Mouse (Mus musculus): ENCODE measurements around the gene Kcnb1. TPM values are rescaled to one million over a fixed set of nuclear protein-coding genes. Genes with fewer than 3 reads are reported as not detected.

Kcnb1 gene
- total RNA-seq, 1 experiment: 1.3 TPM

DNA sequence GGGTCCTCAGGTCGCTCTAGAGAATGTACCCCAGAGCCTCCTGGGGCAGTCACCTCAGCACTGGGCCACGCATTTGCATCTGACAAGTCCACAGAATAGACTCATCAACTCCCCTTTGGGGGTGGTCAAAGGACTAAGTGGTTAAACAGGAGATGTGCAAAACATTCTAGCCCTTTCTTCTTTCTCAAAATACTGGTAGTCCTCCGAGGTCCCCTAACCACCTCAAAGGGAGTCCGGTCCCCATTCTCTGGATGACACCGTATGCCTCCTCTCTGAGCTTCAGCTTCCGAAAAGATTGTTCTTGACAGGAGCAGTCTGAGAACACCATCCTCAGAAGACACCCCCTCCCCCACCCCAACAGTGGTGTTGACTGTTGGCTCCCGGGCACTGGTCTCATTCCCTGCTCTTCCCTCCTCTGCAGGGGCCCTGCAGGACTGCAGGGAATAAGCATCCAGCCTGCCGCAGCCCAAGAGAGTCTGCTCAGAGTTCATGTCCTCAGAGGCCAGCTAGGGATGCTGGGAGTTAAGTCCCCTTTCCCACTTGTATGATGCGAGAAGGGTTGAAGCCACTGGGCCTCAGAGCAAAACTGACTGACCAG is 33.7 kb downstream of the Kcnb1 start:
- Histone ChIP-seq H3K27ac (ENCODE audit: insufficient read depth, low read depth, low read length, poor library complexity, severe bottlenecking) (no peak overlapping the region), H3K4me3 (ENCODE audit: insufficient read depth in 1 of 2, low read depth in 1 of 2, low read length in 2 of 2, poor library complexity in 1 of 2, severe bottlenecking in 1 of 2) (no peak overlapping the region), H3K9ac (ENCODE audit: insufficient read depth, low read depth, low read length, poor library complexity, severe bottlenecking) (no peak overlapping the region), H3K9me3 (ENCODE audit: control insufficient read depth, insufficient read depth, low read depth, low read length) (no peaks in the 10 kb centered on the region), H3K4me1 (ENCODE audit: control insufficient read depth in 2 of 2, insufficient read depth in 2 of 2, low read length in 2 of 2, poor library complexity in 1 of 2) (peaks cover 2 to 16% of the 10 kb centered on the region in 2 experiments; a peak in 3 of 4 replicates), H3K36me3 (ENCODE audit: control insufficient read depth, insufficient read depth, low read length, poor library complexity, severe bottlenecking) (no peaks in the 10 kb centered on the region)
- DNase-seq (ENCODE audit: low read depth, low spot score): no peak
- in situ Hi-C loops (cut with MboI; ENCODE audit: low sequenced_read_pairs in 2 of 2, unreplicated experiment in 2 of 2): no loop called here
- TF ChIP-seq MAFK (IDR thresholded peaks at IDR 0.05; ENCODE audit: insufficient read depth, low read depth, low read length): no peak
- no peak for TF ChIP-seq HCFC1 (IDR thresholded peaks at IDR 0.05; ENCODE audit: borderline replicate concordance, insufficient read depth, low read length)
- TF ChIP-seq ZC3H11A (IDR thresholded peaks at IDR 0.05; ENCODE audit: borderline replicate concordance, low read depth, low read length): no peak
- TF ChIP-seq CHD2 (IDR thresholded peaks at IDR 0.05; ENCODE audit: low read depth, low read length): no peak
- TF ChIP-seq ZNF384 (IDR thresholded peaks at IDR 0.05; ENCODE audit: low read depth, low read length): no peak

DNA sequence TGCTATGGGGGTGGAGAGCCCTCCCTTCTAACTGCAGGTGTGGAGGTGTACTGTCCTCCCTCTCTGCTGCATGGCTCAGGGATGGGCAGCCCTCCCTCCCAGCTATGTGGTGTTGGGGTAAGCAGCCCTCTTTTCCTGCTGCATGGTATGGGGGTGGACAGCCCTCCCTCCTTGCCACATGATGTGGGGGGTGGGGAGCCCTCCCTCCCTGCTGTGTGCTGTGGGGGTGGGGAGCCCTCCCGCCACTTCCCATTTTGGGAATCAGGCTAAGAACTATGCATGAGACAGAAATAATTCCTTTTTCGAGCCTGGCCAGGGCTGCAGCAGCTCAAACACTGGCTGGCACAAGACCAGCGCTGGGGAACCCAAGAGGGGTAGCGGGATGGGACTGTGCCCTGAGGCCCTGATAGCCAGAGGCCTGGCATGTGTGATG is 34.4 kb downstream of the Kcnb1 start:
- TF ChIP-seq ZNF384 (IDR thresholded peaks at IDR 0.05; ENCODE audit: low read depth, low read length): no peak
- no peak for TF ChIP-seq ZC3H11A (IDR thresholded peaks at IDR 0.05; ENCODE audit: borderline replicate concordance, low read depth, low read length)
- H3K4me3 ChIP-seq (ENCODE audit: insufficient read depth in 1 of 2, low read depth in 1 of 2, low read length in 2 of 2, poor library complexity in 1 of 2, severe bottlenecking in 1 of 2): no peak overlapping the region
- peaks cover 2 to 16% of the 10 kb centered on the region in 2 experiments; a peak in 3 of 4 replicates for H3K4me1 ChIP-seq (ENCODE audit: control insufficient read depth in 2 of 2, insufficient read depth in 2 of 2, low read length in 2 of 2, poor library complexity in 1 of 2)
- H3K9me3 ChIP-seq (ENCODE audit: control insufficient read depth, insufficient read depth, low read depth, low read length): no peaks in the 10 kb centered on the region
- H3K9ac ChIP-seq (ENCODE audit: insufficient read depth, low read depth, low read length, poor library complexity, severe bottlenecking): no peak overlapping the region
- in situ Hi-C loops (cut with MboI; ENCODE audit: low sequenced_read_pairs in 2 of 2, unreplicated experiment in 2 of 2): no loop called here
- no peak for DNase-seq (ENCODE audit: low read depth, low spot score)
- no peaks in the 10 kb centered on the region for H3K36me3 ChIP-seq (ENCODE audit: control insufficient read depth, insufficient read depth, low read length, poor library complexity, severe bottlenecking)
- no peak overlapping the region for H3K27ac ChIP-seq (ENCODE audit: insufficient read depth, low read depth, low read length, poor library complexity, severe bottlenecking)

DNA sequence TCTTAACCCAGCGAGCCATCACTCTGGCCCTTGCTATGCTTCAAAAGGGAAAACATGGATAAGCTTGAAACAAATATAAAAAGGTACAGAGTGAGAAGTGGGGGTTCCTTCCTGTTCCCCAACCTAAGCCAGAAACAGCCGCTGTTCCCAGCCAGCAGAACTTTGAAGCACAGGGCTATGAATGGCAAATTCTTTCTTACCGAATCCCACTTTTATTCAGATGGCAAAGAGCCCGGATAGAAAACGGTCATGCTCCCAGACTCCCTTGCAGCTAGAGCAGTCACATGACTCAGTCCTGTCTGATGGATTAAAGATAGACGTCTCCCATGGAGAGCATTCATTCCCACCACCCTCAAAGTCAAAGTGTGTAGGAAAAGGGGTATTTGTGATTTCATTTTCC is 39.1 kb downstream of the Kcnb1 start:
- in situ Hi-C loops (cut with MboI; ENCODE audit: low sequenced_read_pairs in 2 of 2, unreplicated experiment in 2 of 2): no loop called here
- DNase-seq (ENCODE audit: low read depth, low spot score): no peak
- TF ChIP-seq ZNF384 (IDR thresholded peaks at IDR 0.05; ENCODE audit: low read depth, low read length) (no peak), HCFC1 (IDR thresholded peaks at IDR 0.05; ENCODE audit: borderline replicate concordance, insufficient read depth, low read length) (no peak), MAFK (IDR thresholded peaks at IDR 0.05; ENCODE audit: insufficient read depth, low read depth, low read length) (no peak), CHD2 (IDR thresholded peaks at IDR 0.05; ENCODE audit: low read depth, low read length) (no peak), ZC3H11A (IDR thresholded peaks at IDR 0.05; ENCODE audit: borderline replicate concordance, low read depth, low read length) (no peak)
- no peaks in the 10 kb centered on the region for H3K36me3 ChIP-seq (ENCODE audit: control insufficient read depth, insufficient read depth, low read length, poor library complexity, severe bottlenecking)
- no peak overlapping the region for H3K4me3 ChIP-seq (ENCODE audit: insufficient read depth in 1 of 2, low read depth in 1 of 2, low read length in 2 of 2, poor library complexity in 1 of 2, severe bottlenecking in 1 of 2)
- peaks cover 2 to 9% of the 10 kb centered on the region in 2 experiments; a peak in 2 of 4 replicates for H3K4me1 ChIP-seq (ENCODE audit: control insufficient read depth in 2 of 2, insufficient read depth in 2 of 2, low read length in 2 of 2, poor library complexity in 1 of 2)
- no peak overlapping the region for H3K27ac ChIP-seq (ENCODE audit: insufficient read depth, low read depth, low read length, poor library complexity, severe bottlenecking)
- no peaks in the 10 kb centered on the region for H3K9me3 ChIP-seq (ENCODE audit: control insufficient read depth, insufficient read depth, low read depth, low read length)
- no peak overlapping the region for H3K9ac ChIP-seq (ENCODE audit: insufficient read depth, low read depth, low read length, poor library complexity, severe bottlenecking)

DNA sequence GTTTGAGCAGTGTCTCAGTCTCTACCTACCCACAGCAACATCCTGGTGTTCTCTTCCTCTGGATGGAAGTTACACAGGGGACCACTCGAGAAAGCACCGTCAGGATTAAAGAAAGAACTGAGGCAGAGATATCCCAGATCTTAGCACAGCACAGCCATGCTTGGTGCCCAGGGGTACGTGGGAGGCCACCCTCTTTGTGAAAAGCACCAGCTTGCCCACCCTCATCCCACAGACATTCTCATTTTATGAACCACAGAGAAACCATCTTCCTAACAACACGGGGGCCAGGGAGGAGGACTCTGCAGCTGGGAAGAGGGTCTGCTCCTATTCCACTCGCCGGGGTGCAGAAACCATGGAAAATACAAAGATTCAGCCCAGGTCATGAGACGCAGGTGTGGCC is 39.8 kb downstream of the Kcnb1 start:
- in situ Hi-C loops (cut with MboI; ENCODE audit: low sequenced_read_pairs in 2 of 2, unreplicated experiment in 2 of 2): no loop called here
- H3K9me3 ChIP-seq (ENCODE audit: control insufficient read depth, insufficient read depth, low read depth, low read length): no peaks in the 10 kb centered on the region

More for the DNA sequence above, 39.8 kb downstream of the Kcnb1 start:
- Histone ChIP-seq H3K9ac (ENCODE audit: insufficient read depth, low read depth, low read length, poor library complexity, severe bottlenecking) (no peak overlapping the region), H3K4me3 (ENCODE audit: insufficient read depth in 1 of 2, low read depth in 1 of 2, low read length in 2 of 2, poor library complexity in 1 of 2, severe bottlenecking in 1 of 2) (no peak overlapping the region), H3K4me1 (ENCODE audit: control insufficient read depth in 2 of 2, insufficient read depth in 2 of 2, low read length in 2 of 2, poor library complexity in 1 of 2) (peaks cover 0 to 5% of the 10 kb centered on the region in 2 experiments; a peak in 1 of 4 replicates), H3K27ac (ENCODE audit: insufficient read depth, low read depth, low read length, poor library complexity, severe bottlenecking) (no peak overlapping the region), H3K36me3 (ENCODE audit: control insufficient read depth, insufficient read depth, low read length, poor library complexity, severe bottlenecking) (no peaks in the 10 kb centered on the region)
- TF ChIP-seq ZC3H11A (IDR thresholded peaks at IDR 0.05; ENCODE audit: borderline replicate concordance, low read depth, low read length): no peak
- no peak for TF ChIP-seq HCFC1 (IDR thresholded peaks at IDR 0.05; ENCODE audit: borderline replicate concordance, insufficient read depth, low read length)
- no peak for TF ChIP-seq MAFK (IDR thresholded peaks at IDR 0.05; ENCODE audit: insufficient read depth, low read depth, low read length)
- no peak for TF ChIP-seq ZNF384 (IDR thresholded peaks at IDR 0.05; ENCODE audit: low read depth, low read length)
- no peak for TF ChIP-seq CHD2 (IDR thresholded peaks at IDR 0.05; ENCODE audit: low read depth, low read length)
- DNase-seq (ENCODE audit: low read depth, low spot score): no peak

Measured in ES-E14 (cell line).